Mouse (Mus musculus) thymus, postnatal 25 days (tissue): ENCODE results near the gene Siglece.

Experiments used
- DNase-seq: peaks from one replicate; pipeline ENCODE4 v3.0.0; 2022

Gene Siglece

GRCm38 (mm10) chr7:43625794-43626422 is 34.1 kb downstream of the Siglece start:
- no peak for DNase-seq

GRCm38 (mm10) chr7:43625065-43625464 is 34.9 kb downstream of the Siglece start:
- DNase-seq, result no peak

GRCm38 (mm10) chr7:43623819-43624218 is 36.1 kb downstream of the Siglece start:
- no peak for DNase-seq

GRCm38 (mm10) chr7:43622927-43623326 is 37.0 kb downstream of the Siglece start:
- no peak for DNase-seq

GRCm38 (mm10) chr7:43613816-43614551 is 46.0 kb downstream of the Siglece start:
- DNase-seq, result no peak

- DNase-seq, result no peak
Measured at GRCm38 (mm10) chr7:43608316-43608824, 51.6 kb downstream of the Siglece start.

GRCm38 (mm10) chr7:43607743-43608287 is 52.1 kb downstream of the Siglece start:
- no peak for DNase-seq

GRCm38 (mm10) chr7:43606896-43607742 is 52.8 kb downstream of the Siglece start, which contains the start of gene Zfp819:
Gene Zfp819 (plus strand): TSS chr7:43607169.
- peak; percentile 37 for DNase-seq

- no peak for DNase-seq
Measured at GRCm38 (mm10) chr7:43601884-43602283, 58.1 kb downstream of the Siglece start.
